Mouse (Mus musculus) MEL (cell line): Measurements from ENCODE around the gene Dyrk1a. TPM values are rescaled to one million over a fixed set of nuclear protein-coding genes. Genes with fewer than 3 reads are reported as not detected.

Experiments used
- DNase-seq: peaks from one replicate; pipeline ENCODE4 v3.0.0; 2011; ENCODE audit warnings: low read depth, low spot score
- H3K27ac ChIP-seq: 2 replicates; pipeline ENCODE4 v1.5.1; 2012; ENCODE audit warnings: low read depth, mild to moderate bottlenecking, control low read depth, low read length, moderate library complexity; ENCODE audit not compliant: control insufficient read depth
- H3K27me3 ChIP-seq, 2 experiments: fragments of 150-350 bp in 1 of 2; sonication (generic) in 1 of 2; 2 replicates each; pipeline ENCODE4 v1.6.1; 2012; ENCODE audit warnings: low read length in 2 of 2, mild to moderate bottlenecking in 2 of 2, improper control_type of control experiment in 1 of 2, moderate library complexity in 1 of 2; ENCODE audit not compliant: insufficient read depth in 2 of 2, control insufficient read depth in 1 of 2
- H3K36me3 ChIP-seq, 2 experiments: 2 replicates each; pipeline ENCODE4 v1.6.1; 2012 to 2014; ENCODE audit warnings: low read length in 2 of 2, improper control_type of control experiment in 1 of 2, inconsistent platforms in 1 of 2, mild to moderate bottlenecking in 1 of 2; ENCODE audit not compliant: insufficient read depth in 2 of 2, control insufficient read depth in 1 of 2
- H3K4me1 ChIP-seq, 2 experiments: fragments of 150-350 bp in 1 of 2; sonication (generic) in 1 of 2; 2 replicates each; pipeline ENCODE4 v1.6.1; 2012; ENCODE audit warnings: low read length in 2 of 2, improper control_type of control experiment in 1 of 2, mild to moderate bottlenecking in 1 of 2; ENCODE audit not compliant: insufficient read depth in 2 of 2, control insufficient read depth in 1 of 2
- H3K4me3 ChIP-seq, 2 experiments: fragments of 150-350 bp in 1 of 2; sonication (generic) in 1 of 2; 2 replicates each; pipeline ENCODE4 v1.5.1; 2012; ENCODE audit warnings: low read depth in 2 of 2, low read length in 2 of 2, mild to moderate bottlenecking in 2 of 2, moderate library complexity in 2 of 2, control low read depth in 1 of 2, improper control_type of control experiment in 1 of 2; ENCODE audit not compliant: control insufficient read depth in 1 of 2, insufficient read depth in 1 of 2
- H3K79me2 ChIP-seq: 2 replicates; pipeline ENCODE4 v1.6.1; 2012; ENCODE audit warnings: mild to moderate bottlenecking, low read length, moderate library complexity; ENCODE audit not compliant: control insufficient read depth, poor library complexity, insufficient read depth
- H3K9ac ChIP-seq: 2 replicates; pipeline ENCODE4 v1.6.1; 2012; ENCODE audit warnings: low read depth, mild to moderate bottlenecking, control low read depth, low read length, moderate library complexity; ENCODE audit not compliant: control insufficient read depth, poor library complexity, severe bottlenecking
- H3K9me3 ChIP-seq: fragments of 150-350 bp; sonication (generic); replicated peaks from 2 replicates; pipeline ENCODE4 v1.6.1; 2012; ENCODE audit warnings: mild to moderate bottlenecking, low read length, improper control_type of control experiment, moderate library complexity; ENCODE audit not compliant: insufficient read depth
- BHLHE40 ChIP-seq: IDR thresholded peaks from 2 replicates; pipeline ENCODE4 v1.6.1; 2012; ENCODE audit warnings: low read depth, mild to moderate bottlenecking, inconsistent platforms, low read length, improper control_type of control experiment, borderline replicate concordance
- CHD1 ChIP-seq: IDR thresholded peaks from 2 replicates; pipeline ENCODE4 v1.6.1; 2012; ENCODE audit warnings: low read depth, mild to moderate bottlenecking, inconsistent platforms, low read length, improper control_type of control experiment
- CHD2 ChIP-seq: IDR thresholded peaks from 2 replicates; pipeline ENCODE4 v1.6.1; 2011; ENCODE audit warnings: low read length, improper control_type of control experiment
- CTCF ChIP-seq, 3 experiments: IDR thresholded peaks in 2 of 3; conservative IDR thresholded peaks in 1 of 3; 2 replicates each; pipeline ENCODE4 v1.5.1; 2011 to 2012; ENCODE audit warnings: low read length in 3 of 3, low read depth in 2 of 3, mild to moderate bottlenecking in 2 of 3, improper control_type of control experiment in 1 of 3, inconsistent platforms in 1 of 3, mixed read lengths in 1 of 3, moderate library complexity in 1 of 3; ENCODE audit not compliant: control insufficient read depth in 1 of 3, insufficient read depth in 1 of 3, poor library complexity in 1 of 3, severe bottlenecking in 1 of 3
- E2F4 ChIP-seq: IDR thresholded peaks from 2 replicates; pipeline ENCODE4 v1.6.1; 2011; ENCODE audit warnings: low read depth, low read length, improper control_type of control experiment, borderline replicate concordance
- ELF1 ChIP-seq: IDR thresholded peaks from 2 replicates; pipeline ENCODE4 v1.6.1; 2014; ENCODE audit warnings: low read depth, mild to moderate bottlenecking, inconsistent platforms, low read length, improper control_type of control experiment, moderate library complexity
- EP300 ChIP-seq, 2 experiments: IDR thresholded peaks; 2 replicates each; pipeline ENCODE4 v1.6.1; 2011; ENCODE audit warnings: improper control_type of control experiment in 2 of 2, low read length in 2 of 2, low read depth in 1 of 2, mild to moderate bottlenecking in 1 of 2
- ETS1 ChIP-seq: IDR thresholded peaks from 2 replicates; pipeline ENCODE4 v1.6.1; 2012; ENCODE audit warnings: low read depth, mild to moderate bottlenecking, inconsistent platforms, low read length, improper control_type of control experiment, moderate library complexity
- GABPA ChIP-seq: IDR thresholded peaks from 2 replicates; pipeline ENCODE4 v1.6.1; 2012; ENCODE audit warnings: low read depth, mild to moderate bottlenecking, inconsistent platforms, low read length, improper control_type of control experiment, moderate library complexity
- GATA1 ChIP-seq: IDR thresholded peaks from 2 replicates; pipeline ENCODE4 v1.6.1; 2011; ENCODE audit warnings: low read depth, low read length, improper control_type of control experiment
- HCFC1 ChIP-seq: IDR thresholded peaks from 2 replicates; pipeline ENCODE4 v1.6.1; 2012; ENCODE audit warnings: low read depth, mild to moderate bottlenecking, inconsistent platforms, low read length, improper control_type of control experiment, moderate library complexity
- JUND ChIP-seq: IDR thresholded peaks from 2 replicates; pipeline ENCODE4 v1.6.1; 2011; ENCODE audit warnings: low read depth, mild to moderate bottlenecking, improper control_type of control experiment, low read length
- KAT2A ChIP-seq: conservative IDR thresholded peaks from 2 replicates; pipeline ENCODE4 v1.6.1; 2012; ENCODE audit warnings: low read depth, low read length, improper control_type of control experiment, inconsistent platforms
- MAX ChIP-seq: IDR thresholded peaks from 2 replicates; pipeline ENCODE4 v1.6.1; 2011; ENCODE audit warnings: low read length, improper control_type of control experiment
- MAZ ChIP-seq: IDR thresholded peaks from 2 replicates; pipeline ENCODE4 v1.6.1; 2012; ENCODE audit warnings: low read depth, mild to moderate bottlenecking, inconsistent platforms, low read length, improper control_type of control experiment
- MEF2A ChIP-seq: IDR thresholded peaks from 2 replicates; pipeline ENCODE4 v1.6.1; 2014; ENCODE audit warnings: low read depth, mild to moderate bottlenecking, inconsistent platforms, low read length, improper control_type of control experiment; ENCODE audit not compliant: poor library complexity, insufficient replicate concordance, severe bottlenecking; ENCODE audit errors: extremely low read depth
- MXI1 ChIP-seq: IDR thresholded peaks from 2 replicates; pipeline ENCODE4 v1.6.1; 2011; ENCODE audit warnings: mild to moderate bottlenecking, low read depth, low read length, improper control_type of control experiment
- NELFE ChIP-seq: IDR thresholded peaks from 2 replicates; pipeline ENCODE4 v1.6.1; 2011; ENCODE audit warnings: low read depth, low read length, improper control_type of control experiment
- POLR2A ChIP-seq, 2 experiments: IDR thresholded peaks; 2 replicates each; pipeline ENCODE4 v1.6.1; 2011 to 2012; ENCODE audit warnings: low read length in 2 of 2, mild to moderate bottlenecking in 2 of 2, control low read depth in 1 of 2, improper control_type of control experiment in 1 of 2, low read depth in 1 of 2, moderate library complexity in 1 of 2; ENCODE audit not compliant: control insufficient read depth in 1 of 2, insufficient read depth in 1 of 2, poor library complexity in 1 of 2
- POLR2AphosphoS5 ChIP-seq: IDR thresholded peaks from 2 replicates; pipeline ENCODE4 v1.6.1; 2012; ENCODE audit warnings: low read depth, borderline replicate concordance, mild to moderate bottlenecking, inconsistent platforms, low read length, moderate library complexity, mixed read lengths
- RAD21 ChIP-seq: IDR thresholded peaks from 2 replicates; pipeline ENCODE4 v1.6.1; 2011; ENCODE audit warnings: mild to moderate bottlenecking, low read depth, low read length, improper control_type of control experiment
- SIN3A ChIP-seq: IDR thresholded peaks from 2 replicates; pipeline ENCODE4 v1.6.1; 2012; ENCODE audit warnings: low read length, improper control_type of control experiment, inconsistent platforms
- SMC3 ChIP-seq: IDR thresholded peaks from 2 replicates; pipeline ENCODE4 v1.6.1; 2011; ENCODE audit warnings: low read depth, low read length, improper control_type of control experiment
- TAL1 ChIP-seq: IDR thresholded peaks from 2 replicates; pipeline ENCODE4 v1.6.1; 2012; ENCODE audit warnings: mild to moderate bottlenecking, inconsistent platforms, low read length, moderate library complexity, mixed read lengths
- TCF12 ChIP-seq: IDR thresholded peaks from 2 replicates; pipeline ENCODE4 v1.6.1; 2014; ENCODE audit warnings: low read depth, mild to moderate bottlenecking, inconsistent platforms, low read length, improper control_type of control experiment, moderate library complexity
- UBTF ChIP-seq: IDR thresholded peaks from 2 replicates; pipeline ENCODE4 v1.6.1; 2012; ENCODE audit warnings: low read depth, mild to moderate bottlenecking, inconsistent platforms, low read length, improper control_type of control experiment, moderate library complexity, borderline replicate concordance; ENCODE audit not compliant: insufficient read depth
- USF1 ChIP-seq: IDR thresholded peaks from 2 replicates; pipeline ENCODE4 v1.6.1; 2014; ENCODE audit warnings: low read depth, mild to moderate bottlenecking, inconsistent platforms, low read length, improper control_type of control experiment, moderate library complexity
- ZC3H11A ChIP-seq: IDR thresholded peaks from 2 replicates; pipeline ENCODE4 v1.6.1; 2012; ENCODE audit warnings: low read depth, mild to moderate bottlenecking, inconsistent platforms, low read length, improper control_type of control experiment
- ZNF384 ChIP-seq: IDR thresholded peaks from 2 replicates; pipeline ENCODE4 v1.6.1; 2012; ENCODE audit warnings: low read depth, mild to moderate bottlenecking, inconsistent platforms, low read length, improper control_type of control experiment
- polyA plus RNA-seq, 2 experiments: library from polyadenylated mRNA; stranded (reverse) in 1 of 2; unstranded in 1 of 2; fragments of >175 nt in 1 of 2; fragments of >200 nt in 1 of 2; gene quantifications; 2 replicates each; pipeline versions ENCODE4 v1.2.1 to v1.2.4; 2012; ENCODE audit warnings: low replicate concordance in 2 of 2, low read depth in 1 of 2; ENCODE audit not compliant: insufficient read length in 2 of 2, insufficient read depth in 1 of 2, missing spikeins in 1 of 2
- total RNA-seq: library from RNA; depleted of rRNA; stranded (reverse); fragments of 300-350 nt; gene quantifications from 2 replicates; pipeline ENCODE4 v1.2.3, GENCODE M21; 2012

Gene Dyrk1a
- total and polyA plus RNA-seq, 3 experiments, result 22.6 to 126 (median 34.7) TPM

DNA sequence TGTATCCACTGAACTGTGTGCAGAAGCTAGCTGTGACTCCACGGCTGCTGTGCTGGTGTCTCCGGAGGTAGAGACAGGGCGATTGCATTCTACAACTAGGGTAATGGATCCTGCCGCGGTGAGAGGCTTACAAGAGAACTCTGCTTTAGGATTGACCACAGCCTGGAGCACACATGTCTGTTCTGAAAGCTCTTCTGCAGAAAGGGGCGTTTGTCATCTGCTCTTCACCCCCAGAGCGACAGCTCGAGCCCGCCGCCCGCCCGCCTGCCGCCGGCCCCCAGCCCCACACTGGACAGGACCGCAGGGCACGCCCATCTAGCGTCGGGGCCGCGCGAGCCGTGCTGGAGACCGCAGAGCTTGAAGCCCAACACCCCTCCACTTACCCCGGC, 43.9 kb upstream of the Dyrk1a start:
- Histone ChIP-seq H3K79me2 (peaks cover 8% of the 10 kb centered on the region), H3K27me3 (no peaks in the 10 kb centered on the region), H3K4me3 (peak overlapping the region; percentile 70 to 90), H3K4me1 (peaks cover 11 to 12% of the 10 kb centered on the region in 2 experiments), H3K27ac (peak overlapping the region; percentile 93), H3K9me3 (no peaks in the 10 kb centered on the region), H3K9ac (peak overlapping the region; percentile 87), H3K36me3 (peaks cover 0 to 11% of the 10 kb centered on the region in 2 experiments; a peak in 2 of 4 replicates)
- no peak for TF ChIP-seq TAL1
- TF ChIP-seq EP300 (IDR thresholded peaks at IDR 0.05; ENCODE audit: low read depth in 1 of 2, low read length in 2 of 2), result no peak; a peak in 1 of 4 replicates
- no peak for TF ChIP-seq BHLHE40
- TF ChIP-seq GABPA, result no peak
- no peak for TF ChIP-seq GATA1
- TF ChIP-seq UBTF, result no peak
- peak in 1 of 2 experiments; percentile 36; a peak in 1 of 4 replicates for TF ChIP-seq POLR2A (IDR thresholded peaks at IDR 0.05; ENCODE audit: control insufficient read depth in 1 of 2, insufficient read depth in 1 of 2, low read depth in 1 of 2, low read length in 2 of 2, poor library complexity in 1 of 2)
- DNase-seq, result no peak

DNA sequence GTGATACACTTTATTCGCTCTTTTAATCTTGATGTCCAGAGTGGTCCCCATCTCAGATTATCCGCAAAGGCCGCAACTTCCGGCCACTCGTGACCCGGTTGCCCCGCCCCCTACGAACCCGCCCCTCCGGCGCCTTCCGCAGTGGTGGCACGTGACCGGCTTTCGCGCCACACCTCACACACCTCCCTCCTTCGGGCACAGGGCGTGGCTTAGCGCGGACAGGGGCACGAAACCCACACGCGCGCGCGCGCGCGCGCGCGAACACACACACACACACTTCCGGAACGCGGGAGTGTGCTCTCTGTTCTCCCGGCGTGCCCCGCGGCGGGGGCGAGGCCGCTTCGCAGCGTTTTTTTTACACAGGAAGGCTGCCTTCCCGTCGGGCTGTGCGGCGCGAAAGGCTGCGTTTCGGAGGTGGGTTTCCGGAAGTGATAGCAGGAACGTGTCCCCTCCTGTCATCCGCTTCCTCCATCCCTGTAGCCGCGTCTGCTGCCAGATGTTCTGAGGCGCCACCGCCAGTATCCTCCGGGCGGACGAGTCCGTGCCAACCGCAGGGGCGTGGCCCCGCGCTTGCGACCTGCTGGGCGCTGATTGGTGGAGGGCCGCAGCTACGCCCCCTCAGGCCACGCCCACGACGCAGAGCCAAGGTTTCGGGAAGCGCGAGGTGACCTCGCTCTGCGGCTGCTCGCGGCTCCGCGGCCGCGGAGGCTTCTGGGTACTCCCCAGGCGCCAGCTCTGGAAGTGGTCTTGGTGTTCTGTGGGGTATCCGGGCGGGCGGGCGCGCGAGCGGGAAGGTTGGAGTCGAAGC, 43.3 kb upstream of the Dyrk1a start, which contains the start of gene Vps26c:
Gene Vps26c, minus strand, starts transcription at position 487 of the 808 bp plus-strand sequence.
- Histone ChIP-seq H3K9ac (peak within 1 kb of the TSS; percentile 87), H3K4me1 (peaks cover 7 to 12% of the 10 kb centered on the region in 2 experiments; a peak in 3 of 4 replicates)
- TF ChIP-seq TAL1 (no peak), CTCF (IDR thresholded peaks at IDR 0.05 in 2 of 3, conservative IDR thresholded peaks at IDR 0.05 in 1 of 3; ENCODE audit: control insufficient read depth in 1 of 3, insufficient read depth in 1 of 3, low read depth in 2 of 3, low read length in 3 of 3, poor library complexity in 1 of 3, severe bottlenecking in 1 of 3) (0 out of 6 replicates have a peak, but pooled peaks of 1 of the 3 experiments have one; percentile 0), CHD1 (no peak), SIN3A (peak; percentile 85), RAD21 (no peak), ELF1 (peak; percentile 86), CHD2 (no peak), ZNF384 (peak; percentile 96), ZC3H11A (no peak), MAX (peak; percentile 85), TCF12 (peak; percentile 54; the same call in 1 of the 2 replicates), SMC3 (no peak), KAT2A (no peak; the same call in 1 of the 2 replicates), HCFC1 (peak; percentile 86), NELFE (peak; percentile 91), POLR2AphosphoS5 (no peak), GATA1 (no peak), MAZ (0 out of 2 replicates have a peak, but pooled peaks have one; percentile 73), ETS1 (peak; percentile 59), JUND (no peak), MXI1 (peak; percentile 73), E2F4 (peak; percentile 88), POLR2A (IDR thresholded peaks at IDR 0.05; ENCODE audit: control insufficient read depth in 1 of 2, insufficient read depth in 1 of 2, low read depth in 1 of 2, low read length in 2 of 2, poor library complexity in 1 of 2) (peak; percentile 78 to 94; a peak in 2 of 4 replicates), GABPA (no peak), MEF2A (no peak), USF1 (peak; percentile 98)

More for the DNA sequence above, 43.3 kb upstream of the Dyrk1a start, which contains the start of gene Vps26c:
- H3K27ac ChIP-seq, result peak within 1 kb of the TSS; percentile 93
- DNase-seq, result peak; percentile 98
- peaks cover 0 to 11% of the 10 kb centered on the region in 2 experiments; a peak in 2 of 4 replicates for H3K36me3 ChIP-seq
- no peaks in the 10 kb centered on the region for H3K27me3 ChIP-seq
- peaks cover 8% of the 10 kb centered on the region for H3K79me2 ChIP-seq
- no peaks in the 10 kb centered on the region for H3K9me3 ChIP-seq
- H3K4me3 ChIP-seq, result peak within 1 kb of the TSS; percentile 70 to 90
